Mouse (Mus musculus) cortical plate, adult 2 months (tissue): ENCODE measurements at regions not wholly inside any gene's neighbourhood (a gene's known extent, or its start where the extent isn't known, plus 50 kb on each side); places are given as distances from the start of the nearest gene placed in this dataset.

ENCODE experiments used
- CTCF ChIP-seq: fragments of 200-500 bp; IDR thresholded peaks from 2 replicates; pipeline ENCODE4 v1.5.1; 2011; ENCODE audit warnings: mild to moderate bottlenecking, control low read depth, low read length; ENCODE audit not compliant: insufficient read depth; ENCODE audit errors: extremely low read depth
- POLR2A ChIP-seq: fragments of 200-500 bp; IDR thresholded peaks from 2 replicates; pipeline ENCODE4 v1.6.1; 2011; ENCODE audit warnings: mild to moderate bottlenecking, low read length, control low read depth; ENCODE audit not compliant: insufficient read depth; ENCODE audit errors: extremely low read depth

- TF ChIP-seq POLR2A (no peak), CTCF (peak; percentile 81)
Observed at GRCm38 (mm10) chr10:67766099-67766498, 146.4 kb downstream of the Zfp365 start.
